Mouse (Mus musculus): ENCODE results near the gene Fam161a.

- TF ChIP-seq POLR2A (IDR thresholded peaks at IDR 0.05; ENCODE audit: low read depth, low read length) (peak; percentile 90), CTCF (IDR thresholded peaks at IDR 0.05; ENCODE audit: borderline replicate concordance, insufficient read depth, low read length) (no peak)
Observed at GRCm38 (mm10) chr11:22990393-22991126, 16.8 kb upstream of the Fam161a start, which contains the start of gene Cct4.
